Mouse (Mus musculus) C2C12 (cell line): ENCODE results near the gene Il7r. TPM values are rescaled to one million over a fixed set of nuclear protein-coding genes. Genes with fewer than 3 reads are reported as not detected.

ENCODE experiments used
- H3K27me3 ChIP-seq: one replicate; pipeline ENCODE4 v1.6.1; 2011; ENCODE audit not compliant: control insufficient read depth, insufficient read depth, insufficient read length
- H3K36me3 ChIP-seq: one replicate; pipeline ENCODE4 v1.6.1; 2011; ENCODE audit not compliant: control insufficient read depth, insufficient read depth
- H3K4me3 ChIP-seq: one replicate; pipeline ENCODE4 v1.5.1; 2011; ENCODE audit warnings: mild to moderate bottlenecking, control low read depth; ENCODE audit not compliant: poor library complexity, insufficient read depth, severe bottlenecking
- H3K79me2 ChIP-seq: one replicate; pipeline ENCODE4 v1.6.1; 2011; ENCODE audit not compliant: control insufficient read depth, insufficient read depth
- H3K79me3 ChIP-seq: one replicate; pipeline ENCODE4 v1.6.1; 2011; ENCODE audit warnings: low read depth, control low read depth
- H3ac ChIP-seq: one replicate; pipeline ENCODE3; 2011; ENCODE audit warnings: low read depth; ENCODE audit not compliant: control insufficient read depth, insufficient read length
- CEBPB ChIP-seq: IDR thresholded peaks from one replicate; pipeline ENCODE4 v1.6.1; 2011; ENCODE audit warnings: low read depth, mild to moderate bottlenecking, control low read depth, moderate library complexity
- CTCF ChIP-seq: IDR thresholded peaks from one replicate; pipeline ENCODE4 v1.5.1; 2011; ENCODE audit not compliant: control insufficient read depth, insufficient read depth, insufficient read length
- FOSL1 ChIP-seq: IDR thresholded peaks from one replicate; pipeline ENCODE4 v1.8.0; 2011; ENCODE audit warnings: mild to moderate bottlenecking, low read length; ENCODE audit not compliant: poor library complexity, insufficient read depth, severe bottlenecking
- MAX ChIP-seq: IDR thresholded peaks from one replicate; pipeline ENCODE4 v1.6.1; 2011; ENCODE audit warnings: mild to moderate bottlenecking, control low read depth
- MYOD1 ChIP-seq: IDR thresholded peaks from one replicate; pipeline ENCODE4 v1.6.1; 2011; ENCODE audit warnings: low read depth; ENCODE audit not compliant: control insufficient read depth, insufficient read length
- MYOG ChIP-seq: IDR thresholded peaks from one replicate; pipeline ENCODE4 v1.6.1; 2011; ENCODE audit not compliant: control insufficient read depth, insufficient read length; ENCODE audit errors: extremely low read depth
- USF1 ChIP-seq: IDR thresholded peaks from one replicate; pipeline ENCODE4 v1.6.1; 2011; ENCODE audit warnings: low read depth, mild to moderate bottlenecking, control low read depth, moderate library complexity
- polyA plus RNA-seq: library from polyadenylated mRNA; unstranded; fragments of >200 nt; fragmentation: generic; extraction: Trizol; gene quantifications from one replicate; pipeline ENCODE4 v1.2.1, GENCODE M21; 2012; ENCODE audit warnings: missing spikeins

Il7r gene
- polyA plus RNA-seq, 1 experiment: not detected

GRCm38 (mm10) chr15:9533356-9533902, 3.5 kb upstream of the Il7r start:
- Histone ChIP-seq H3K79me2 (no peaks in the 10 kb centered on the region), H3K4me3 (no peak overlapping the region), H3K27me3 (no peaks in the 10 kb centered on the region), H3K36me3 (no peaks in the 10 kb centered on the region), H3ac (no peak overlapping the region), H3K79me3 (no peaks in the 10 kb centered on the region)
- TF ChIP-seq USF1 (no peak), CEBPB (no peak), FOSL1 (no peak), MYOG (no peak), MYOD1 (no peak), CTCF (no peak), MAX (no peak)

GRCm38 (mm10) chr15:9529646-9530045, 330 bp downstream of the Il7r start:
- Histone ChIP-seq H3K79me3 (no peaks in the 10 kb centered on the region), H3ac (no peak overlapping the region), H3K27me3 (no peaks in the 10 kb centered on the region), H3K79me2 (no peaks in the 10 kb centered on the region), H3K4me3 (no peak overlapping the region), H3K36me3 (no peaks in the 10 kb centered on the region)
- TF ChIP-seq MYOG (no peak), MAX (no peak), CEBPB (no peak), MYOD1 (no peak), FOSL1 (no peak)

GRCm38 (mm10) chr15:9528186-9528935, 1.6 kb downstream of the Il7r start:
- H3ac ChIP-seq: no peak overlapping the region
- no peaks in the 10 kb centered on the region for H3K27me3 ChIP-seq
- no peaks in the 10 kb centered on the region for H3K79me3 ChIP-seq
- no peak overlapping the region for H3K4me3 ChIP-seq
- no peaks in the 10 kb centered on the region for H3K79me2 ChIP-seq
- H3K36me3 ChIP-seq: no peaks in the 10 kb centered on the region
- no peak for TF ChIP-seq MYOD1
- TF ChIP-seq USF1: no peak
- no peak for TF ChIP-seq CEBPB
- no peak for TF ChIP-seq CTCF
- TF ChIP-seq FOSL1: no peak
- no peak for TF ChIP-seq MAX
- no peak for TF ChIP-seq MYOG

GRCm38 (mm10) chr15:9526412-9526811, 3.6 kb downstream of the Il7r start:
- Histone ChIP-seq H3K36me3 (no peaks in the 10 kb centered on the region), H3K79me3 (no peaks in the 10 kb centered on the region), H3K4me3 (no peak overlapping the region), H3K27me3 (no peaks in the 10 kb centered on the region), H3ac (no peak overlapping the region), H3K79me2 (no peaks in the 10 kb centered on the region)
- no peak for TF ChIP-seq CTCF
- no peak for TF ChIP-seq MAX
- TF ChIP-seq USF1: no peak
- TF ChIP-seq MYOG: no peak
- TF ChIP-seq MYOD1: no peak
- TF ChIP-seq FOSL1: no peak
- TF ChIP-seq CEBPB: no peak

- Histone ChIP-seq H3K36me3 (no peaks in the 10 kb centered on the region), H3K4me3 (no peak overlapping the region), H3K79me3 (no peaks in the 10 kb centered on the region), H3ac (no peak overlapping the region), H3K79me2 (no peaks in the 10 kb centered on the region), H3K27me3 (no peaks in the 10 kb centered on the region)
- TF ChIP-seq MAX: no peak
- TF ChIP-seq MYOD1: no peak
- no peak for TF ChIP-seq FOSL1
Measured at GRCm38 (mm10) chr15:9524907-9525306, 5.1 kb downstream of the Il7r start.

GRCm38 (mm10) chr15:9523956-9524355, 6.0 kb downstream of the Il7r start:
- Histone ChIP-seq H3K79me3 (no peaks in the 10 kb centered on the region), H3K4me3 (no peak overlapping the region), H3K36me3 (no peaks in the 10 kb centered on the region), H3ac (no peak overlapping the region), H3K79me2 (no peaks in the 10 kb centered on the region), H3K27me3 (no peaks in the 10 kb centered on the region)
- no peak for TF ChIP-seq USF1
- no peak for TF ChIP-seq CTCF
- TF ChIP-seq MYOG: no peak
- no peak for TF ChIP-seq CEBPB
- no peak for TF ChIP-seq FOSL1
- no peak for TF ChIP-seq MYOD1
- no peak for TF ChIP-seq MAX
